Mouse (Mus musculus) lung, embryonic 14.5 days (tissue): ENCODE data around the gene Pde1a. TPM values are rescaled to one million over a fixed set of nuclear protein-coding genes. Genes with fewer than 3 reads are reported as not detected.
"Not testable (repeated sequence)": the region's sequence is repeated elsewhere in the genome, so short reads cannot be mapped to it uniquely, and the experiment has no call there.

Source experiments
- ATAC-seq: fragments of 200-750 bp; cut with Nextera tagmentation; 2 replicates; pipeline ENCODE4 v1.8.0; 2017; ENCODE audit warnings: mild to moderate bottlenecking, moderate TSS enrichment, moderate library complexity; ENCODE audit not compliant: insufficient read depth
- DNase-seq: peaks from one replicate; pipeline ENCODE4 v3.0.0-alpha.2; 2015
- H3K27ac ChIP-seq: fragments of 300-500 bp; sonication (generic); 2 replicates; pipeline ENCODE4 v1.5.1; 2014; ENCODE audit warnings: low read depth, mild to moderate bottlenecking, moderate library complexity
- H3K27me3 ChIP-seq: fragments of 300-500 bp; sonication (generic); 2 replicates; pipeline ENCODE4 v1.6.1; 2014; ENCODE audit warnings: low read length, control low read depth; ENCODE audit not compliant: insufficient read depth
- H3K36me3 ChIP-seq: fragments of 300-500 bp; sonication (generic); 2 replicates; pipeline ENCODE4 v1.6.1; 2014; ENCODE audit warnings: control low read depth; ENCODE audit not compliant: insufficient read depth
- H3K4me1 ChIP-seq: fragments of 300-500 bp; sonication (generic); 2 replicates; pipeline ENCODE4 v1.6.1; 2014; ENCODE audit warnings: antibody characterized with exemption, control low read depth; ENCODE audit not compliant: insufficient read depth
- H3K4me2 ChIP-seq: fragments of 300-500 bp; sonication (generic); 2 replicates; pipeline ENCODE4 v1.6.1; 2014; ENCODE audit warnings: mild to moderate bottlenecking
- H3K4me3 ChIP-seq: fragments of 300-500 bp; sonication (generic); 2 replicates; pipeline ENCODE4 v1.5.1; 2014; ENCODE audit warnings: low read depth, low read length
- H3K9ac ChIP-seq: fragments of 300-500 bp; sonication (generic); 2 replicates; pipeline ENCODE4 v1.6.1; 2014
- H3K9me3 ChIP-seq: fragments of 300-500 bp; sonication (generic); 2 replicates; pipeline ENCODE4 v1.6.1; 2016; ENCODE audit warnings: low read depth, low read length, control low read depth
- CTCF ChIP-seq: IDR thresholded peaks from 2 replicates; pipeline ENCODE4 v1.5.1; 2016; ENCODE audit warnings: antibody characterized with exemption, low read depth
- WGBS: fragments of 180-500 bp; shearing (Covaris S2); extraction: QIAGEN DNeasy Blood & Tissue Kit; methylation state at CpG from one replicate; pipeline ENCODE4 v1.1.7; 2014; 5-methylcytosine and 5-hydroxymethylcytosine counted together
- polyA plus RNA-seq: library from polyadenylated mRNA; unstranded; fragments of >200 nt; fragmentation: Nextera tagmentation; extraction: Ambion mirVana; gene quantifications from 2 replicates; pipeline ENCODE4 v1.2.1, GENCODE M21; 2014

The Pde1a gene
- polyA plus RNA-seq, 1 experiment from 2014 or later, result 21.3 TPM

DNA sequence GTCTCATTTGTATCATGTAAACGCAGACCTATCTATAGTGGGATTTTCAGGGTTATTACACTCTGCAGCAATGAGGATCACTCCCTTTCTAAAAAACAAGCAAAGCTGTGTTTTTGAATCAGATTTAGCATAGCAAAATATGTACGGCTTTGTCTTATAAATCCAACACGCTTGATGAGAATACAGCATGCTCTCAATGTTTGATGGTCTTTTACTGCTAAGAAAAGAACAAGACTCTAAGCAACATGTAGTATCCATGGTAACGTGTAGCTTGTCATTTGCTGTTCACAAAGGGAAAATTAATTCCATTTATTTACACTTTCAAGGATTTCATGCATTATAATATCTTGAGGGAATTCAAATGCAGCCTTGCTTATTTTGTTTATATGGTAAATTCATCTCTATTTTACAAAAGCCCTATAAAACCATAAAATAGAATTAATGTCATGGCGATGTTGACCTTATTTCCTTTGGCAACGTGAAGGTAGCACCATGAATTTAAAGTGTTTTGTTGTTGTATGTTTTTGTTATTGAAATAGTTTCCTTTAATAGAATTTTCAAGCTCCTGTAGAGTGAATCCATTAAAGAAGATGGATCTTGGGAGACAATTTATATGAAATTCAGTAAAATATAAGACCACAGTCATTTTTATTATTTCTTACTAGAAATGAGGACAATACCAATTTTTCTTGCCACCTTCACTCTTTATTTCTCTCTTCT lies 245.5 kb downstream of the Pde1a start:
- H3K36me3 ChIP-seq, result no peaks in the 10 kb centered on the region
- H3K9ac ChIP-seq, result no peak overlapping the region
- H3K9me3 ChIP-seq, result no peaks in the 10 kb centered on the region
- H3K4me1 ChIP-seq, result no peaks in the 10 kb centered on the region
- DNase-seq (no peak), ATAC-seq (no peak)
- no peak overlapping the region for H3K4me3 ChIP-seq
- H3K4me2 ChIP-seq, result no peak overlapping the region
- H3K27me3 ChIP-seq, result no peaks in the 10 kb centered on the region
- 90% methylated on average over 6 of the region's 6 CpGs for whole genome bisulfite sequencing
- H3K27ac ChIP-seq, result no peak overlapping the region
- no peak for TF ChIP-seq CTCF

DNA sequence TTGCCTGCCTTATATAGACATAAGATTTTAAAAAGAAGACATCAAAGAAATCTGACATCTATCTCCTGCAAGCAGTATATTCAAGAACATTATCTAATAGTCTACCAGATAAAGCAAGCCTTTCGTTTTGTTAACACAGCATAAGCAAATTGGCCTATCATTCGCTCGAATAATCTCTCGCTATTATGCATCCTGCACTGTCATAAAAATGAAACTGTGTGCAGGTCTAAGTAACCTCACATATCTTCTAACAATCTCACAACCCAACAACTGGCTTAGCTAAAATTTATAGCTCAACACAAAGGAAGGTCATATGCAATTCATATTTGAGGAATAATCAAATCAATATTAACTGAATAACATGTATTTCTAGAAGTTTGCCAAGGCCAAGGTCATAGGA lies 246.0 kb downstream of the Pde1a start:
- Histone ChIP-seq H3K4me3 (no peak overlapping the region), H3K4me2 (no peak overlapping the region), H3K27me3 (no peaks in the 10 kb centered on the region), H3K4me1 (no peaks in the 10 kb centered on the region), H3K9me3 (no peaks in the 10 kb centered on the region), H3K36me3 (no peaks in the 10 kb centered on the region), H3K9ac (no peak overlapping the region), H3K27ac (no peak overlapping the region)
- TF ChIP-seq CTCF, result no peak
- 90% methylated on average over 4 of the region's 4 CpGs for WGBS
- ATAC-seq (no peak), DNase-seq (no peak)

DNA sequence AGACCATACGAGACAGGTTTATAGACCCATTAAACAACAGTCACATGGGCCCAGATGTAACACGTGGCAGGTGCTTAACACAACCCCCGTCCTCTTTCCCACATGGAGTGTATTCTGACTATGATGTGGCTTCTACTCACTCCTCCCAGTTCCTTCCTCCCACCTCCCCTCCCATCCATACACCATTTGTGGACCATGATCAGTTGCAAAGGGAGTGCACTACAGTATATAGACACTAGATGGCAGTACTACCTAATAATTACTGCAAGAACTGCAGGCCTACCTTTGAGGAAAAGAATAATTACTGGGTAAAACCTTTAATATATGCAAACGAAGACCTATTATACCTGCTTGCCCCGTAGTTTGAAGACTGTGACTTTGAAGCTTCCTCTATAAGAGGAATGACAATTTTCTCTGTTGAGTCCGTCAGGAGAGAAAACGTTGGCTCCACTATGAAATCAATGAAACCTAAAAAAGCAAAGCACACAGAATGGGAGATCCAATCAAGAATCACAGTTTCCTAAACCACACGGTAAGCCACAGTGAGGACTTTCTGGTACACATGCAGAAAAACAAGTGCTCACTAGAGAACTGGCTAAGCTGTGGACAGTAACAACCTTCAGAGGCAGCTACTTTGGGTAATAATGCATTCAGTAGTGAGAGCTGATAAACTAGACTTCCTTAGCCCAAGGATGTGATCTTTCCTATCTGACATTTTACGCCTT lies 263.8 kb downstream of the Pde1a start:
- Histone ChIP-seq H3K9ac (no peak overlapping the region), H3K4me3 (no peak overlapping the region), H3K9me3 (no peaks in the 10 kb centered on the region), H3K4me2 (no peak overlapping the region), H3K4me1 (no peaks in the 10 kb centered on the region), H3K27ac (no peak overlapping the region), H3K27me3 (no peaks in the 10 kb centered on the region), H3K36me3 (no peaks in the 10 kb centered on the region)
- ATAC-seq, result peak; percentile 78
- DNase-seq, result peak; percentile 91
- peak; percentile 87 for TF ChIP-seq CTCF
- 44% methylated on average over 9 of the region's 9 CpGs for WGBS

DNA sequence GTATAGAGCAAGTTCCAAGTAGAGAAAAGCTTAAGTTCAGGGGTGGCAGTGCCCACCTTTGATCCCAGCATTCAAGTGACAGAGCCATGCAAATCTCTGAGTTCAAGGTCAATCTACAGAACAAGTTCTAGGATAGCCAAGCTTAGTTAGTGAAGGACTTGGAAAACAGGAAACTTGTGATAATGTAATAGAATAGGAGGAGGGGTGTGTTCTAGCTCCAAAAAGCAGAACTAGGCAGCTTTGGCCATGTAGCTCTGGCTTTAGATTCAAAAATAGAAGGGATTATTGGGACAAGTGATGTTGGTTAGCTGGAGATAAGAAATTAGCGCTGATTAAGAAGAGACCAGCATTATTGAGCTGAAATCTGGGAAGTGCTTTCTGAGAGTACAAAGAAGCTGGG lies 272.4 kb downstream of the Pde1a start:
- H3K27me3 ChIP-seq, result no peaks in the 10 kb centered on the region
- no peaks in the 10 kb centered on the region for H3K36me3 ChIP-seq
- H3K27ac ChIP-seq, result no peak overlapping the region
- H3K9me3 ChIP-seq, result no peaks in the 10 kb centered on the region
- WGBS, result 92% methylated on average over 1 of the region's 1 CpGs
- H3K4me2 ChIP-seq, result no peak overlapping the region
- no peak for TF ChIP-seq CTCF
- H3K9ac ChIP-seq, result no peak overlapping the region
- H3K4me3 ChIP-seq, result no peak overlapping the region
- no peaks in the 10 kb centered on the region for H3K4me1 ChIP-seq
- DNase-seq (no peak), ATAC-seq (no peak)

DNA sequence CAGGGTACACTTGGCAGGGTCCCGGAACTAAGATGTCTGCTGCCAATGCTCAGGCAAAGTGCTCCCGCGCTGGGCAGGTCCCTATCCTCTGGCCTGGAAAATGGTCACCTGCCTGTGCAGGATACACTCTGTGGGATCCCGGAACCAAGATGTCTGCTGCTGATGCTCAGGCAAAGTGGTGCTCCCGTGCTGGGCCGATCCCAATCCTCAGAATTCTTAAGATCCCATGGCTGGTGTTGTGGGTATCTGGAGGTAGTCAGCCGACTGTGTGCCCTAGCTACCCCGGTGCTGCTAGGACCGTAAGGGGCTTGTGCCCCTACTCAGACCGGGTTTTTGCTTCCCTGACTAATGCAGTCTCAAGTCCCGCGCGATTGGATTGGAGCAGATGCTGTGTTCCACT lies 281.9 kb downstream of the Pde1a start:
- not testable (repeated sequence) for H3K36me3 ChIP-seq, H3K9ac ChIP-seq, H3K4me3 ChIP-seq, H3K4me2 ChIP-seq, H3K9me3 ChIP-seq, H3K27ac ChIP-seq, H3K27me3 ChIP-seq, ATAC-seq, DNase-seq, H3K4me1 ChIP-seq
- WGBS, result 78% methylated on average over 13 of the region's 13 CpGs

DNA sequence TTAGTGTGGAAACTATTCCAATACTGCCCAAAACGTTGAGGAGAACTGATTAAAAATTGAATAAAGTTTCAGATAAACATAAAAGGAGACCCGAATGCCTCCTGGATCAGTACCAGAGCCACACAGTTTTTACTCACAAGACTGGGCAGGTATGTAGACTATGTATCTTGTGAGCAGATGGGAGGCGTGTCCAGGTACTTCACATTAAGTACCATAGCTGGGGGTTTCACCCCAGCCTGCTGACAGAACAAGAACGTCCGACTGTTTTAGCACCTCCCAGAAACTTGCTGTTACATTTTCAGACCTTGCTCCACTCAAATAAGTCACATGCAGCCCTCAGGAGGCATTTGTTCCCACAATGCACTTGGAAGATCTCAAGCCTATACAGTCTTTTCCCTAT lies 289.7 kb downstream of the Pde1a start:
- no peaks in the 10 kb centered on the region for H3K4me1 ChIP-seq
- no peak overlapping the region for H3K9ac ChIP-seq
- no peak overlapping the region for H3K4me3 ChIP-seq
- DNase-seq (peak; percentile 36), ATAC-seq (peak; percentile 78)
- 20% methylated on average over 5 of the region's 5 CpGs for WGBS
- no peak for TF ChIP-seq CTCF
- H3K36me3 ChIP-seq, result no peaks in the 10 kb centered on the region
- no peaks in the 10 kb centered on the region for H3K9me3 ChIP-seq
- no peaks in the 10 kb centered on the region for H3K27me3 ChIP-seq
- no peak overlapping the region for H3K27ac ChIP-seq
- no peak overlapping the region for H3K4me2 ChIP-seq

DNA sequence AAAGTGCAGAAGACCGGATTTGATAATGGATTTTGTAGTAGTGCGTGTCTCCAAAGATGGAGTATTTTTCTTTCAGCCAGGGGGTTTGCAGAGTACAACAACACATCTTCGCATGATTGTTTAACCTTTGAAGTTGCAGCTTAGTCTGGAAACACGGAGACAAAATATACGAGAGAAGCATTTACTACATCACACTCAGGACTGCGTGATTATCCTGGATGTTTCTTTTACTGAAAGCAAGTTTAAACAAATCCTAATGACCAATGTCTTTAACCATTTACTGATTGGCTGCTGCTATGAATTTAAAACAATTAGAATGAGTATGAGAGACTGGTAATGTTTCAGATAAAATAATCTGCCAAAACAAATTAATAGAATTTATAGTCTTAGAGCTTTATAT lies 290.2 kb downstream of the Pde1a start:
- WGBS, result 30% methylated on average over 6 of the region's 6 CpGs
- Histone ChIP-seq H3K9me3 (no peaks in the 10 kb centered on the region), H3K27ac (no peak overlapping the region), H3K36me3 (no peaks in the 10 kb centered on the region), H3K4me1 (no peaks in the 10 kb centered on the region), H3K27me3 (no peaks in the 10 kb centered on the region), H3K4me3 (no peak overlapping the region), H3K4me2 (no peak overlapping the region), H3K9ac (no peak overlapping the region)
- no peak for TF ChIP-seq CTCF
- ATAC-seq, result peak; percentile 80
- DNase-seq, result peak; percentile 58
